Mouse (Mus musculus): Measurements from ENCODE around the gene St7.

GRCm38 (mm10) chr6:17969815-17970214, 277.1 kb downstream of the St7 start:
- no peak for TF ChIP-seq CTCF (IDR thresholded peaks at IDR 0.05; ENCODE audit: extremely low read depth, insufficient read depth, low read length)
- TF ChIP-seq POLR2A (IDR thresholded peaks at IDR 0.05; ENCODE audit: extremely low read depth, insufficient read depth, low read length): no peak
